Mouse (Mus musculus): ENCODE measurements around the gene Slc10a6. TPM values are rescaled to one million over a fixed set of nuclear protein-coding genes. Genes with fewer than 3 reads are reported as not detected.

Slc10a6 gene
- total and polyA plus RNA-seq, 2 experiments = 0.06 to 0.37 TPM

- Histone ChIP-seq H3K27me3 (ENCODE audit: control insufficient read depth, insufficient read depth, low read length) (no peaks in the 10 kb centered on the region), H3K27ac (replicated peaks; ENCODE audit: insufficient read depth, low read depth, low read length) (no peak overlapping the region), H3K79me2 (ENCODE audit: control insufficient read depth, insufficient read depth, low read length) (no peaks in the 10 kb centered on the region), H3K36me3 (ENCODE audit: control insufficient read depth, insufficient read depth, low read length) (no peaks in the 10 kb centered on the region), H3K4me1 (ENCODE audit: control insufficient read depth, insufficient read depth, low read length) (0 out of 2 replicates have a peak, but pooled peaks cover 3% of the 10 kb centered on the region), H3K4me3 (ENCODE audit: insufficient read depth, low read depth, low read length) (no peak overlapping the region), H3K9ac (ENCODE audit: low read depth, low read length) (no peak overlapping the region)
- no peak for TF ChIP-seq CTCF (IDR thresholded peaks at IDR 0.05; ENCODE audit: low read depth, low read length)
- no peak for TF ChIP-seq POLR2A (IDR thresholded peaks at IDR 0.05; ENCODE audit: extremely low read depth, insufficient read depth, low read length)
- no peak for DNase-seq (ENCODE audit: extremely low read depth, low read depth, low spot score)
- 85% methylated on average over 9 of the region's 9 CpGs for WGBS
These were observed 30.9 kb downstream of the Slc10a6 start for GRCm38 (mm10) chr5:103598264-103598663.

- Histone ChIP-seq H3K4me3 (ENCODE audit: insufficient read depth, low read depth, low read length) (no peak overlapping the region), H3K79me2 (ENCODE audit: control insufficient read depth, insufficient read depth, low read length) (no peaks in the 10 kb centered on the region), H3K36me3 (ENCODE audit: control insufficient read depth, insufficient read depth, low read length) (no peaks in the 10 kb centered on the region), H3K9ac (ENCODE audit: low read depth, low read length) (no peak overlapping the region), H3K27ac (replicated peaks; ENCODE audit: insufficient read depth, low read depth, low read length) (no peak overlapping the region), H3K27me3 (ENCODE audit: control insufficient read depth, insufficient read depth, low read length) (no peaks in the 10 kb centered on the region), H3K4me1 (ENCODE audit: control insufficient read depth, insufficient read depth, low read length) (peaks cover 6% of the 10 kb centered on the region; the same call in 1 of the 2 replicates)
- TF ChIP-seq POLR2A (IDR thresholded peaks at IDR 0.05; ENCODE audit: extremely low read depth, insufficient read depth, low read length) = no peak
- TF ChIP-seq CTCF (IDR thresholded peaks at IDR 0.05; ENCODE audit: low read depth, low read length) = no peak
- 82% methylated on average over 6 of the region's 6 CpGs for WGBS
- no peak for DNase-seq (ENCODE audit: extremely low read depth, low read depth, low spot score)
These were observed 31.6 kb downstream of the Slc10a6 start for GRCm38 (mm10) chr5:103597604-103598003.

- 94% methylated on average over 14 of the region's 14 CpGs for WGBS
- no peak for DNase-seq (ENCODE audit: extremely low read depth, low read depth, low spot score)
- TF ChIP-seq POLR2A (IDR thresholded peaks at IDR 0.05; ENCODE audit: extremely low read depth, insufficient read depth, low read length) (no peak), CTCF (IDR thresholded peaks at IDR 0.05; ENCODE audit: low read depth, low read length) (no peak)
- no peak overlapping the region for H3K4me3 ChIP-seq (ENCODE audit: insufficient read depth, low read depth, low read length)
- no peak overlapping the region for H3K9ac ChIP-seq (ENCODE audit: low read depth, low read length)
- no peaks in the 10 kb centered on the region for H3K79me2 ChIP-seq (ENCODE audit: control insufficient read depth, insufficient read depth, low read length)
- H3K27ac ChIP-seq (replicated peaks; ENCODE audit: insufficient read depth, low read depth, low read length) = no peak overlapping the region
- no peaks in the 10 kb centered on the region for H3K27me3 ChIP-seq (ENCODE audit: control insufficient read depth, insufficient read depth, low read length)
- H3K36me3 ChIP-seq (ENCODE audit: control insufficient read depth, insufficient read depth, low read length) = no peaks in the 10 kb centered on the region
- peaks cover 10% of the 10 kb centered on the region; the same call in 1 of the 2 replicates for H3K4me1 ChIP-seq (ENCODE audit: control insufficient read depth, insufficient read depth, low read length)
These were observed 32.6 kb downstream of the Slc10a6 start for GRCm38 (mm10) chr5:103596467-103597146.

GRCm38 (mm10) chr5:103595394-103596226 is 33.6 kb downstream of the Slc10a6 start:
- peak; percentile 3 for DNase-seq (ENCODE audit: extremely low read depth, low read depth, low spot score)
- no peaks in the 10 kb centered on the region for H3K36me3 ChIP-seq (ENCODE audit: control insufficient read depth, insufficient read depth, low read length)
- H3K9ac ChIP-seq (ENCODE audit: low read depth, low read length) = no peak overlapping the region
- no peak overlapping the region for H3K4me3 ChIP-seq (ENCODE audit: insufficient read depth, low read depth, low read length)
- no peak overlapping the region for H3K27ac ChIP-seq (replicated peaks; ENCODE audit: insufficient read depth, low read depth, low read length)
- 77% methylated on average over 13 of the region's 13 CpGs for WGBS
- no peaks in the 10 kb centered on the region for H3K27me3 ChIP-seq (ENCODE audit: control insufficient read depth, insufficient read depth, low read length)
- TF ChIP-seq CTCF (IDR thresholded peaks at IDR 0.05; ENCODE audit: low read depth, low read length) (no peak), POLR2A (IDR thresholded peaks at IDR 0.05; ENCODE audit: extremely low read depth, insufficient read depth, low read length) (no peak)
- H3K4me1 ChIP-seq (ENCODE audit: control insufficient read depth, insufficient read depth, low read length) = peaks cover 10% of the 10 kb centered on the region; the same call in 1 of the 2 replicates
- H3K79me2 ChIP-seq (ENCODE audit: control insufficient read depth, insufficient read depth, low read length) = no peaks in the 10 kb centered on the region

GRCm38 (mm10) chr5:103593575-103593974 is 35.6 kb downstream of the Slc10a6 start:
- Histone ChIP-seq H3K4me1 (ENCODE audit: control insufficient read depth, insufficient read depth, low read length) (peaks cover 10% of the 10 kb centered on the region; the same call in 1 of the 2 replicates), H3K36me3 (ENCODE audit: control insufficient read depth, insufficient read depth, low read length) (no peaks in the 10 kb centered on the region), H3K9ac (ENCODE audit: low read depth, low read length) (no peak overlapping the region), H3K79me2 (ENCODE audit: control insufficient read depth, insufficient read depth, low read length) (no peaks in the 10 kb centered on the region), H3K4me3 (ENCODE audit: insufficient read depth, low read depth, low read length) (no peak overlapping the region), H3K27ac (replicated peaks; ENCODE audit: insufficient read depth, low read depth, low read length) (no peak overlapping the region), H3K27me3 (ENCODE audit: control insufficient read depth, insufficient read depth, low read length) (no peaks in the 10 kb centered on the region)
- WGBS = 77% methylated on average over 9 of the region's 9 CpGs
- DNase-seq (ENCODE audit: extremely low read depth, low read depth, low spot score) = peak; percentile 30
- TF ChIP-seq POLR2A (IDR thresholded peaks at IDR 0.05; ENCODE audit: extremely low read depth, insufficient read depth, low read length) (no peak), CTCF (IDR thresholded peaks at IDR 0.05; ENCODE audit: low read depth, low read length) (no peak)

All from liver, adult 2 months (tissue).